Mouse (Mus musculus) stomach, postnatal 0 days (tissue): ENCODE results near the gene Slc38a3. TPM values are rescaled to one million over a fixed set of nuclear protein-coding genes. Genes with fewer than 3 reads are reported as not detected.

Source experiments
- ATAC-seq: fragments of 200-750 bp; cut with Nextera tagmentation; 2 replicates; pipeline ENCODE4 v1.8.0; 2017; ENCODE audit not compliant: low FRiP score, low TSS enrichment
- DNase-seq: peaks from one replicate; pipeline ENCODE4 v3.0.0-alpha.2; 2016; ENCODE audit warnings: low spot score
- H3K27ac ChIP-seq: fragments of 300-500 bp; sonication (generic); replicated peaks from 2 replicates; pipeline ENCODE4 v1.5.1; 2014; ENCODE audit warnings: mild to moderate bottlenecking, control low read depth
- H3K27me3 ChIP-seq: fragments of 300-500 bp; sonication (generic); 2 replicates; pipeline ENCODE4 v1.6.1; 2014; ENCODE audit warnings: low read length; ENCODE audit not compliant: control insufficient read depth, insufficient read depth
- H3K36me3 ChIP-seq: fragments of 300-500 bp; sonication (generic); 2 replicates; pipeline ENCODE4 v1.6.1; 2014; ENCODE audit warnings: low read length, mixed read lengths; ENCODE audit not compliant: control insufficient read depth, insufficient read depth
- H3K4me1 ChIP-seq: fragments of 300-500 bp; sonication (generic); replicated peaks from 2 replicates; pipeline ENCODE4 v1.6.1; 2014; ENCODE audit warnings: antibody characterized with exemption; ENCODE audit not compliant: control insufficient read depth, insufficient read depth
- H3K4me2 ChIP-seq: fragments of 300-500 bp; sonication (generic); replicated peaks from 2 replicates; pipeline ENCODE4 v1.6.1; 2014; ENCODE audit warnings: low read depth, mild to moderate bottlenecking, control low read depth, moderate library complexity
- H3K4me3 ChIP-seq: fragments of 300-500 bp; sonication (generic); 2 replicates; pipeline ENCODE4 v1.5.1; 2014; ENCODE audit warnings: low read depth, low read length, control low read depth
- H3K9ac ChIP-seq: fragments of 300-500 bp; sonication (generic); 2 replicates; pipeline ENCODE4 v1.6.1; 2014; ENCODE audit warnings: mild to moderate bottlenecking, low read length, control low read depth, mixed read lengths
- H3K9me3 ChIP-seq: fragments of 300-500 bp; sonication (generic); 2 replicates; pipeline ENCODE4 v1.6.1; 2016; ENCODE audit warnings: low read length; ENCODE audit not compliant: control insufficient read depth
- CTCF ChIP-seq: IDR thresholded peaks from 2 replicates; pipeline ENCODE4 v1.5.1; 2016; ENCODE audit warnings: antibody characterized with exemption, low read depth, mild to moderate bottlenecking, moderate library complexity
- EP300 ChIP-seq: optimal IDR thresholded peaks from 2 replicates; pipeline ENCODE3; 2016; ENCODE audit warnings: antibody characterized with exemption
- WGBS: fragments of 180-500 bp; shearing (Covaris S2); extraction: QIAGEN DNeasy Blood & Tissue Kit; methylation state at CpG from one replicate; pipeline ENCODE4 v1.1.7; 2014; 5-methylcytosine and 5-hydroxymethylcytosine counted together
- polyA plus RNA-seq: library from polyadenylated mRNA; unstranded; fragments of >200 nt; fragmentation: Nextera tagmentation; extraction: Ambion mirVana; gene quantifications from 2 replicates; pipeline ENCODE4 v1.2.1, GENCODE M21; 2015

Slc38a3 gene
- polyA plus RNA-seq, 1 experiment from 2014 or later: 0.95 TPM

DNA sequence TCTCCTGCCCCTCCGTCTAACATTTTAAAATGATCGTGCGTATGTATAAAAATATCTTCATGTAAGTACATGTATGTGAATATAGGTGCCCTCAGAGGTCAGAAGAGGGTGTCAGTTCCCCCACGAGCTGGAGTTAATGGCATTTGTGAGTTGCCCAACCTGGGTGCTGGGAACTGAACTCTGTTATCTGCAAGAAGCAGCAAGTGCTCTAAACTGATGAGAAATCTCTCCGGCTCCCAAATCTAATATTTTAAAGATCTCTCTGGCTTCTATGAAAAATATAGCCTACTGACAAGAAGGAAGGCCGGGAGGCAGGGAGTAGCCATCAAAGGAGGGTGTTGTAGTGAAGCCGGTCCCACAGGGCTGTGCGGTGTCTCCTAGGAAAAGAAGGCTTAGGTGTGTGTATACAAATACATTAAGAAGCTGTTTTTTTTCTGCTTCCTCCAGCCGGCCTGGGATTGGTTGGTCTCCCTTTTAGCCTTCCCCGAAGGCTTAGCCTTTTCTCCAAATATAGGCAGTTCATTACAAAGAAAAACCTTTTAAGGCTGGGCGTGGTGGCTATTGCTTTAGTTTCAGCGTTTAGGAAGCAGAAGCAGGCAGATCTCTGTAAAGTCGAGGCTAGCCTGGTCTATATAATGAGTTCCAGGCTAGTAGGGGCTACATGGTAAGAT is 25.7 kb downstream of the Slc38a3 start:
- TF ChIP-seq CTCF (no peak), EP300 (no peak)
- Histone ChIP-seq H3K36me3 (no peaks in the 10 kb centered on the region), H3K9me3 (no peaks in the 10 kb centered on the region), H3K4me3 (no peak overlapping the region), H3K27me3 (no peaks in the 10 kb centered on the region), H3K9ac (no peak overlapping the region), H3K27ac (no peak overlapping the region), H3K4me2 (no peak overlapping the region), H3K4me1 (no peaks in the 10 kb centered on the region)
- ATAC-seq (no peak), DNase-seq (no peak)
- WGBS: 91% methylated on average over 13 of the region's 13 CpGs

GRCm38 (mm10) chr9:107641666-107642065 is 27.7 kb downstream of the Slc38a3 start:
- TF ChIP-seq EP300 (no peak), CTCF (no peak)
- no peaks in the 10 kb centered on the region for H3K9me3 ChIP-seq
- DNase-seq (no peak), ATAC-seq (no peak)
- no peaks in the 10 kb centered on the region for H3K36me3 ChIP-seq
- no peaks in the 10 kb centered on the region for H3K4me1 ChIP-seq
- 69% methylated on average over 8 of the region's 8 CpGs for WGBS
- H3K4me3 ChIP-seq: no peak overlapping the region
- no peak overlapping the region for H3K27ac ChIP-seq
- H3K27me3 ChIP-seq: no peaks in the 10 kb centered on the region
- H3K4me2 ChIP-seq: no peak overlapping the region
- H3K9ac ChIP-seq: no peak overlapping the region

DNA sequence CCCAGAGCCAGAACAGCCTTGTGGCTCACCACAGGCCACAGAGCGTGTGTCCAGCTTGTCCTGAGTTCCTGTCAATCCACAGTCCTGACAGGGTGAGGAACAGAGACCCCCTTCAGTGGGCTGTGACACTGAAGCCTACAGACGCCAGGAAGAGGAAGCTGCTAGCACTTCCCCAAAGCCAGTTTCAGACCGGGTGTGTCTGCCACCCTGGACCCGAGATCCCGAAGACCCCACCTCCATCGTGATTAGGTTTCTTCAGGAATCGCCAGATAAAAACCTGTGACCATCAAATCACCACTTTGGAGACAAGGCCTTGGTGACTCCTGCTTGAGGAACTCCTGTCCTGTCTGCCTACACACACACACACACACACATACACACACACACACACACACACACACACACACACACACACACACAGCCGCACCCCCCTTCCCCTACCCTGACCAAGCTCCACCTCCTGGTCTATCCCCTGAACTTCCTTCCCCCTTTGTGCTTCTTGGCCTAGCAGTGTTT is 29.0 kb downstream of the Slc38a3 start:
- Histone ChIP-seq H3K36me3 (no peaks in the 10 kb centered on the region), H3K4me1 (no peaks in the 10 kb centered on the region), H3K4me2 (no peak overlapping the region), H3K27ac (no peak overlapping the region; the same call in 1 of the 2 replicates), H3K4me3 (no peak overlapping the region), H3K27me3 (no peaks in the 10 kb centered on the region), H3K9ac (no peak overlapping the region), H3K9me3 (no peaks in the 10 kb centered on the region)
- DNase-seq (no peak), ATAC-seq (no peak)
- WGBS: 46% methylated on average over 7 of the region's 8 CpGs
- TF ChIP-seq CTCF (0 out of 2 replicates have a peak, but pooled peaks have one; percentile 13), EP300 (no peak)

DNA sequence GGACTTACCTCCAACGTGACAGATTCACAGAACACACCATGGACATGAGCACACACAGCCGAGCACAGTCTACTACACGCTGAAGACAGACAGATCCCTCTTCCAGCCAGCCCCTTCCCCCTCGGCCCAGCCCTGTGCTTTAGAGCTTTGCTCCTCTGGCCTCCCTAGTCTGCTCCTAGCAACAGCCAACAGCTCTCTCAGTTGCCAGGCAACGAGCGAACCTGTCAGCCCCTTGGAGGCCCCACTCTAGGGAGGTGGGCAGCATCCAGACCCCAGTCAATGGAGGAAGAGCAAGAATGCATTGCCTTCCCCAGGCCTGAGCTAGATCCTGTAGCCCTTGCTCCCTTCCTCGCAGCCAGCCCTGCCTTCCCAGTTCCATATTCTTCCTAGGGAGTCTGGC is 32.3 kb downstream of the Slc38a3 start:
- H3K4me2 ChIP-seq: no peak overlapping the region
- DNase-seq (no peak), ATAC-seq (no peak)
- 36% methylated on average over 7 of the region's 7 CpGs for WGBS
- H3K27ac ChIP-seq: no peak overlapping the region
- H3K9me3 ChIP-seq: no peaks in the 10 kb centered on the region
- H3K27me3 ChIP-seq: no peaks in the 10 kb centered on the region
- peaks cover 8% of the 10 kb centered on the region for H3K4me1 ChIP-seq
- no peak overlapping the region for H3K4me3 ChIP-seq
- H3K9ac ChIP-seq: no peak overlapping the region
- no peaks in the 10 kb centered on the region for H3K36me3 ChIP-seq
- no peak for TF ChIP-seq EP300
- TF ChIP-seq CTCF: no peak

DNA sequence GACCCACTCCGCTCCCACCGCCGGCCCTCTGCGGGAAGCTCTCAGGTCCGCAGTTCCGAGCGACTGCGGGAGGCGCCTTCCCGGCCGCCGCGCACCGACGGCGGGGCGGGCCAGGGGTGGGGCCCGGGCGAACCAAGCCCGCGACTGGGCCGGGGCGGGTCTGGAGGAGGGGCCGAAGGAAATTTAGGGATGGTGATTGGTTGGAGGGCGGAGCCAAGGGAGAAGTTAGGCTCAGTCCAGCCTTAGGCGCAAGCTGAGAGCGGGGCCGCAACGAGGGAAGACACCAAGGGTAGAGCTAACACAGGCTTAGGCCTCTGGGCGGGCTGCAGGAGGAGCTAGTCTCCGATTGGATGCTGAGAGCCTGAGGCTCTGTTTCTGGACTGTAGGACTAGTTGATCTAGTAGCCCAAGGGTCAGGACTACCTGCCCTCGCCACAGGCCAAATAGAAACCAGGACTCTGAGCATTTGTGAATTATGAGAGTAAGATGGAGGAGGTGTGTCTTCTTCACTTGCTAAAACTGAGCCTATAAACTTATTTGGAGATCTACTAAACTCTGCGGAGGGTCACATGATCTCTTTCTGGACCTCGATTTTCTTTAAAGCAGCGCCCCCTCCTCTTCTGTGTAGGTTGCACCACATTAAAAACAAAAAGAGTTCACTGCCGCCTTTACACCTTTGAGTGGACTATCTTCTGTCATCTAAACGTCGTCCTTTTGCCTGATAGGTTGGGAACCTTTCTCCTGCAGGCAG is 33.9 kb downstream of the Slc38a3 start, which contains the start of gene Gnai2:
Gnai2 (minus strand) TSS at position 89 of the 750 bp plus-strand sequence.
- no peaks in the 10 kb centered on the region for H3K9me3 ChIP-seq
- H3K27me3 ChIP-seq: no peaks in the 10 kb centered on the region
- ATAC-seq (peak; percentile 96), DNase-seq (peak; percentile 96)
- H3K36me3 ChIP-seq: no peaks in the 10 kb centered on the region
- 3% methylated on average over 34 of the region's 38 CpGs for WGBS
- peak within 1 kb of the TSS; percentile 93 for H3K27ac ChIP-seq
- H3K4me2 ChIP-seq: peak within 1 kb of the TSS; percentile 99
- peaks cover 10% of the 10 kb centered on the region for H3K4me1 ChIP-seq
- peak within 1 kb of the TSS; percentile 83 for H3K4me3 ChIP-seq
- peak within 1 kb of the TSS; percentile 94 for H3K9ac ChIP-seq
- TF ChIP-seq EP300: no peak
- TF ChIP-seq CTCF: no peak; the same call in 1 of the 2 replicates
